Mouse (Mus musculus) right cerebral cortex, postnatal 36 days (tissue): ENCODE measurements around the gene Cep128.
"Not testable (repeated sequence)": the region's sequence is repeated elsewhere in the genome, so short reads cannot be mapped to it uniquely, and the experiment has no call there.

Source experiments
- DNase-seq, 2 experiments: peaks; one replicate each; pipeline ENCODE4 v3.0.0; 2022; ENCODE audit warnings: low spot score in 2 of 2, mixed read lengths in 1 of 2

Cep128 gene

DNA sequence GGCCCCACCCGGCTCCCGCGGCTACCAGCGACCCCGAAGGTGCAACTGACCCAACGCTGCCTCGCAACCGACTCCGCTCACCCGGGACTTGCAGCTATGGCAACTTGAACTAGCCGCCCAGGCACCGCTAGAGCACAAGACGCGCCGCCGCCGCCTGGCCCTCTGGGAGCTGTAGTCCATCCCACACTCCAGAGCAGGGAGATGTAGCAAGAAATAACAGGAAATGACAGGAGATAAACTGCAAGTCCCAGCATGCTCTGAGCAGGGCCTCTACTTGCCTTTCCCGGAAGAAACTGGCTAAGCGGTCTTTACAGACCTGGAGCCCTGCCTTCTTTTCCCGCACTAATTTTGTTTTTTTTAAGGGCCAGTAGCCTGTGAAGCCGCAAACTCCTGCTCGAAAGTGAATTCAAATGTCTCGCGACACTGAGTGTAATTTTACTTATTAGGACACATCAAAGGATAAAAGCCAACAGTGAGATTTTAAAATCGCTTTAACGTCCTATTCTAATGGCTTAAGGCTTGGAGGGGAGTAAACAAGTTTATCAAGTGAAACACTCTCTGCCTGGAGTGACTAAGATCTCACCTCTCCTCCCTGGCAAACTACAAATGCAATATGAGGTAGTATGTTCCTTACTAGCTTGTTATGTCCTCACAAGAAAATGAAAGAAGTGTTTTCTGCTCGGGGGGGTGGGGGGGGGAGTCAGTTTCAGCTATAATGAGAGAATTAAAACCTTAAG is at the start of gene Cep128, which contains the start of gene Tshr:
Gene Cep128 (minus strand): TSS at position 129 of the 737 bp plus-strand sequence.
Gene Tshr (plus strand): TSS at position 283 of the 737 bp plus-strand sequence.
- peak; percentile 93 for DNase-seq

DNA sequence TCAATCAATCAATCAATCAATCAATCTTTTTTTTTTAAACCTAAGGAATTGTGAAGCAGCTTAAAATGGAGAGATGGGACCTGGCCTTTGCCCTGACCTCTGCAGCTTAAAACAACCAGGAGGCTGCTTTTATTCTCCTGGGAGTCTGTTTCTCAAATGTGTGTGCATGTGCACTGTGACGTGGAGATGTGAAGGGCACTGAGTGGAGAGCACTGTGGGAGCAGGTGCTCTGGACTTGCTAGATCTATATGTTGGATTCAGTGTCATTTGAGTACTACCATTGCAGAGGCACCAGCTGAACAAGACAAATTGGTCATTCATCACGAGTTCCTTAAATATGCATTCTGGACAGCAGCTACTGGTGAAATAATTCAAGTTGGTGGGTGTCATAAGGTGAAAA is 42.9 kb upstream of the Cep128 start:
- DNase-seq, result no peak

DNA sequence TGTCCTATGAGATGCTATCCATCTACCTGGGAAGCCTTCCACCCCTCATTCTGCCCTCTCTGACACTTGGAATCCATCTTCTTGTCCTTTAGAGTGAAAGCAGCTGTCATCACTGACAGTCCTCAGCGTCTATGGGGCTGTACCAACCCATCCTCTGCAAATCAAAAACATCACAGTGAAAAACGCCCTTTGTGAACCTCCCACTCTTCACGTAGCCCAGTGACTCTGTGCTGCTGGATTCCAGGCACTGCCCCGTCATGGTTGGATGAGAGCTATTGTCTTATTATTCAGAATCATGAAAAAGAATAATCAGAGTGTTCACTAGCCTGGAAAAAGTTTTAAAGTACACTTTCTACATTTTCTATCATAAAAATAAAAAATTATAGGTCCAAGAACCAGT is 42.3 kb upstream of the Cep128 start:
- no peak for DNase-seq

DNA sequence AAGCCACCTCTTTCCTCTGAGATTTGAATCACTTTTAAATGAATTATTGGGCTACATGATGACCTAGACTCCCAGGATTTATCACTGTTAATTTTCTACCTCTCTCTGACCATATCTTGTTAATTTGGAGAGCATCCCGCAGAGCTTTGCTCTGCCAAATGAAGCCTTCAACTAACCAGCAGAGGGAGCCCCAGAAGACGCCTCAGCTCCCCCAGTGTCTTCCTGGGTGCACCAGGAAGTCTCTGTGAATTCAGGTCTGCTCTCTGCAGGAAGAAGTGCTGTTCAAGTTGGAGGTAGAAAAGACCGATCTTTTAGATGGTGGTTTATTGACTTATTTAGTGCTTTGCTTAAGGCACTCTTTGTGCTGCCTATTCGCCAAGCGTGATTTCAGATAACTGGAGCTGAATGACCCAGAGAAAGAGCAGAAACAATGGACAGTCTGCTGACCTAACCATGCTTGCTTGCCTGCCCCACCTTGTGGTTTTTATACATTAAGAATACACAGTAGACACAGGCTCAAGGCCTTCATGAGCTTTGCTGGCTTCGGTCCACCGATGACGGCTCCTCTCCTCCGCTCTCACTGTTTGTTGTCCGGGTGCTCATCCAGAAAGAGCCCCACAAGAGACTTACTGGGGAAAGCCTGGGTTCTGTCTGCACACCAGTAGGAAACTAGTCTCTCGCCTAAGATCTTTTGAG is 39.1 kb upstream of the Cep128 start:
- no peak for DNase-seq

DNA sequence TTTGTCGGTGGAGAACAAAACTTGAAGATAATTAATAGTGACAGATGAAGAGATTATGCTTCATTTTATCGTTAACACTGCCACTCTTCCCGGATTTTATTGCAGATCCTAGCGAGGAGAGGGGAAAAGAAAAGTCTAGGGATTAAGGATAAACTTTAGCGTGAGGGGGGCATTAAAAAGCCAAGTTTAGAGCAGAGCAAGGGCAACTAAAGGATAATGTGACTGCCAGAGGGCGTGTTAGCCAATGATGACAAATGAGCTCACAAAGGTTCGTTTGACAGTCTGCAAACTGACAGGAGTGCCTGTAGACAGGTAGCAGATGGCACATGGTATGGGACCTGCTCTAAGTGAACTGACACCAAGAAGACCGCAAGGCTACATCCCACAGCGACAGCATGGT is 37.1 kb upstream of the Cep128 start:
- no peak for DNase-seq

DNA sequence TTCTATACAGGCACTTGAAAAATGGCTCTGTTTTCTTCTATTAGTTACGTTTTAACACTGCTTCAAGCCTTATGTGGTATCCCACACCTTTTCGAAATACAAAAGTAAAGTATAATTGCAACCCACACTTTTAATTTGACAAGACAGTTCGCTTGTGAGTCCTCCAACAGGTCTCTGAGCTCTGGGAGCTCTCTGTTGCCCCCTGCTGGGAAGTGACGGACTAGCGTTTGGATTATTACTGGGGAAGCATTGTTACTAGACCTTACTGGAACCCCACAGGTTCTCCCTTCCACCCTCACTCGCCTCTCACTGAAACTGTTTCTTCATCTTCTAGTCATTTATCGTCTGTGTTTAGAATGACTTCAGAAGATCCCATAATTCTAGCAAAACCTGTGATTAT is 34.6 kb upstream of the Cep128 start:
- peak; percentile 11 to 16 for DNase-seq

DNA sequence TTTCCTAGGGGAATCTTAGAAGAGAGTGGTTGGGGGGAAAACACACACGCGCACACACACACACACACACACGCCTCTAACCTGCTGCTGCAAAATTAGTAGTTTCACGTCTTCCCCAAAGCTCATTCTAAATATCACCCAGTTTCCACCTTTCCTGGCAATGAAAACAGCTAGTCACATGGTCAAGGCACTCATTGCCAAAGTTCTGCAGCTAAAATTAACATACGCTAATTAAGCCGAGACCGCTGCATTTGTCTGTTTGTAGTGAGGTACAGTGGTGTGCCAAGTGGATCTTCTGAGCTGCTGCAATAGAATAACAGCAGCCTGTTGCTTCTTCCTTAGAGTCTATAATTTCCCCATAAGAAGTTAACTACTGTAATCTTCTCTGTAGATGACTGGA is 32.6 kb upstream of the Cep128 start:
- DNase-seq, result no peak

DNA sequence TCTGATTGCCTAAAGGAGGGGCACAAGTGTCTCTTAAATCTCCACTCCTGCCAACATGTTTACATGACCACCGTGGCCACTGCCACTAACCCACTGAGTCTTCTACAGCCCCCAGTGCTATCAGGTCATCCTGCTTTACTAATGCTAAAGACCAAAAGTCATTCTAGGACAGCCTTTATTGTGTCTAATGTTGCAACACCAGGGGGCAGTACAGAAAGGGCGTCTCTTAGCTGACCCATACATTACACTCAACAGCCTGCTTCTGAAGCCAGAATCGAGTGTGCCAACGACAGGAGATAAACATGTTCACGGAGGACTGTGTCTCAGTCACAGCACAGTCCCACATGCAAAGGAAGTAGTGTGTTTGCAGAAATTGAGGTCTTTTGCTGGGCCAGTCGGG is 30.9 kb upstream of the Cep128 start:
- no peak for DNase-seq

DNA sequence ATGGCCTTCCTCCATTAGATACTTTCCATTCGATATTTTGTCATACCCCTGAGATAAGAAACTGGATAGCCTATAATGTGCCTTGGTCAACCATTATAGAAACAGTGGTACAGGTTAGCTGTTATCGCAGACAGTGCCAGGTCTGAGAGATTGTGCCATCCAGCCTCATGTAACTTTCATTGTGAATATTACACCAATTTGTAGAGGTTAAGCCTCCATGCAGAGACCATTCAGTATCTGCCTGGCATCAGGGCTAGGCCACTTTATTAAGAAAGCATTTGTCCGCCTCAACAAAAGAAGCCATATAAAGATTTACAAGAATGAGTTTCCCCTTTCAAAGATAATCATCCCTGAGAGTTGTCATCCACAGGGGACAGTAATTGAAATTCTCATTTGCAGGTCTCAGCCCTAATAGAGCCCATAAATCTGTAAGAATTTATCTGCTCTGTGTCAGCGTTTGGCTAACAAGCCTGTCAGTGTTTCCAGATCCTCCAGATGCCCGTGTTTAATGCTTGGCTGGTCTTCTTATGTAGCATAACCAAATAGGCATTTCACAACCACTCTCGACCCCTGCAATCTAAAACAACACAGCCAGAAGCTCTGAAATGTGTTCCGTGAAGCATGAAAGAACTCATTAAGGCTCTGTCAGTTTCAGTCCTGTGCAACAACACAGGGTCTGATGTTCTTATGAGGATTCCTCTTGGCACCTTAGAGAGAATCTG is 28.4 kb upstream of the Cep128 start:
- DNase-seq, result no peak

DNA sequence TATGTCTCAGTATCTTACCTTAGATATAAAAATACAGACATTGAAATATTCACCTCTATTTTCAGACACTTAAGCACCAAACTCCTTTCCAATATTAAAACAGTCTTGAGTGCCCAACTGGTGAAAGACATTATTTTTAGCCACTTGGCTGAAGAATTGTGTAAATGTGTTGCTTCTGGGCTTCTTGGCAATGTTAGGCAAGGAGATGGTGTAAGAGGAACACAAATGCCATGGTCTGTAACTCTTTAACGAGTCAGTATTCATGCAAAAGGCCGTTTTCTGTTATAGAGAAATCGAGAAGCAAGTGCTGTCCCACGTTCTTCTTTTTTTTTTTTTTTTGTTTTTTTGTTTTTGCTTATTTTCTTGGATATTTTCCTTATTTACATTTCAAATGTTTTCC is 26.1 kb upstream of the Cep128 start:
- no peak for DNase-seq

DNA sequence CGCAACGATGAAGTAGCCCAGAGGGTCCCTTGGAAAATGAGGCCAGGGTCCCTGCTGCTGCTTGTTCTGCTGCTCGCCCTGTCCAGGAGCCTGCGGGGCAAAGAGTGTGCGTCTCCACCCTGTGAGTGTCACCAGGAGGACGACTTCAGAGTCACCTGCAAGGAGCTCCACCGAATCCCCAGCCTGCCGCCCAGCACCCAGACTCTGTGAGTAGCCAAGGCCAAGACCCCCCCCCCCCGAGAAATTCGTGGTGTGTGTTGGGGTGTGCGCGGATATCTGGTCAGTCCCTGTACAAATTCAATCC is 16.8 kb upstream of the Cep128 start:
- no peak for DNase-seq

DNA sequence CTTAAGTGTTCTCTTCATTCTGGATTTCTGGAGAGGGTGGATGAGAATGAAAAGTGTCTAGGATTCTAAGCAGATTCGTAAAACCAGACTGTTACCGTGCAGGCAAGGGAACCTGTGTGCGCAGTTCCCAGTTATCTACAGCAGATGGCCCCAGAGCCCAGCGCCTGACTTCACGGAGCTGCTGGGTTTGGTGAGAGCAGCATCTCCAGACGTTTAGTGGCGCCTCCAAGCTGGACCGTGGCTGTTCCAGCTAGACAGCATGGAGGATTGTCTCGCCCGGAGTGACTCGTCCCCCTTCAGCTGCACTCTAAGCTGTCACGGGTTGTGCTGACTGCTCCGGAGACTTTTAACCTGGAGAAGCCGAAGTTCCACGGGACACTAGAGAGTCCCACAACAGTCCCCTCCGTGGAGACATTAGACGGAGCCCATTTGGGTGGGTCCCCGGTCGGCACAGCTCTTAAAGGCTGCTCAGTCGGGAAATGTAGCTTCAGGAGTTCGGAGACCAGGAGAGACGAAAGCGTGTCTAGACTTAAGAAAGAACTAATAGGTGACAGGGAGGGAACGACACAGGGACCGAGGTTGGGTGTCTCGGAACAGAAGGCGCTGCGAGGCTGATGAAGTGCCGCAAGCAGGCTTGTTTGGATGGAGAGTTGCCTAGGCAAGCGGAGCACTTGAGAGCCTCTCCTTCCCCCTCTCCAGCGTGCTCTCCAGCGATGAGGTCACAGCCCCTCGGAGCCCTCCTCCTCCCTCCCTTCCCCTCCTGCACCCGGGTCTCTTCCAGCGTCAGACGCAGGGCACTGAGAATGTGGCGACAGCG is 16.2 kb upstream of the Cep128 start:
- peak; percentile 72 to 76 for DNase-seq

DNA sequence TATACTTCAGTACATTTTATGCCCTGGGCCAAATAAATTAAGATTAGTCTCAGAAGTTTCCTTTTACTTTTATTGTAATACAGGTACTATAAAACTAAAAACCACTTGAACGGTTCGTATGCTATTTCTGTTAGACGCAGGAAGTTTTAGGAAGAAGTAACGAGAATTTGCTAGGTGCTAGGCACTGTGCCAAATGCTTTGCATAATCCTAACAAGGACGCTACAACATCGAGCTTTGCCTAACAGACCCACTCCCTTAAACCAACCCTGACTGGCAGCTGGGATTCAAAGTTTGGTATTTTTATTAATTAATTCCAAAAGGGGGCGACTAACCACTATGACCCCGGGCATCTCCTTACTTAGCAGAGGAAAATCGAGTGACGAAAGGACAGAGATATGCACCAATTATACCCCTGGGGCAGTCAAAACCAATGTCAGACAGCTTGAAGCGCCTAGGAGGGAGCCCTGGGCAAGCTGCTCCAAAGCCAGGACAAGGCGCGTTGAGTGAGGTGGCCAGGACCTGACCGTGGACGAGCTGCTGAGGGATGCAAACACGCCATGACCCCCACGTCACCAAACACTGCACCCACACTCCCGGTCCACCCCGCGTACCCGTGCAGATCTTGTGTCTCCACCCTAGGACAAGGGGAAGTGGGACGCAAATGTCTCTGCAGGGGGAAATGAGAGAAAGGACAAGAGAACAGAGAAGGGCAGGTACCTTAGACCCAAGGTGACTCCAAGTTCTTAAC is 519 bp downstream of the Cep128 start:
- no peak for DNase-seq

DNA sequence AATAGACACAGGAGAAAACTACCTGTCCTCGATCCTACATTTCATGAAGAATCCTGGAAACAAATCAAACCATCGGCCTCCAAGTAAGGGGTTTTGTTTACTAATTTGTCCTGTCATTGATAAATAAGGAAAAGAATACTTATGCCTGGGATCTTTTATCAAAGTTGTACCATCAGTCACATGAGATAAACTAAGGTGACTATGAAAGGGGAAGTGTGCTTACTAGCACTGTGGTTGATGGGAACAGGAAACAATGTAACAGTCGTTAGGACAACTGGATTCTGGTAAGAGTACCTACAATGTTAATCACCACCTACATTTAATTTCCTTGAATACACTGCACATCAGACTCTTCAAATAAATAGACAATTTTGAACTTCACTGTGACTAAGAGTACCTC is 15.0 kb downstream of the Cep128 start:
- DNase-seq, result no peak

DNA sequence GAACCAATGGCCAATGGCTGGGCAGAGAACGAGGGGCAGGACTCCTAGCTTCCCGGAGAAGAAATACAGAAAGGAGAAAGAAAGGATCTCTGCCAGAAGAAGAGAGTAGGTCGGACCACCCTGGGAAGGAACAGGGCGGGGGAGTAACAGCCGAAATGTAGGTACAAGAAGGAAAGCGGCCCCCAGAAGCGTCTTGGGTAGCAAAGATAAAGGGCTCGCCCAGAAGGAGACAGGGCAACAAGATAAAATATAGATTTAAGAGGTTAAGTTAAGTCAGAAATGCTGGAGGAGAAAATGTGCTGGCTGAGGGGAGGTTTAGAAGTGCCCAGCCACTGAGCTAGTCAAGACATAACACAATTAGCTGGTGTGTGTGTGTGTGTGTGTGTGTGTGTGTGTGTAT is 30.4 kb downstream of the Cep128 start:
- no peak for DNase-seq

DNA sequence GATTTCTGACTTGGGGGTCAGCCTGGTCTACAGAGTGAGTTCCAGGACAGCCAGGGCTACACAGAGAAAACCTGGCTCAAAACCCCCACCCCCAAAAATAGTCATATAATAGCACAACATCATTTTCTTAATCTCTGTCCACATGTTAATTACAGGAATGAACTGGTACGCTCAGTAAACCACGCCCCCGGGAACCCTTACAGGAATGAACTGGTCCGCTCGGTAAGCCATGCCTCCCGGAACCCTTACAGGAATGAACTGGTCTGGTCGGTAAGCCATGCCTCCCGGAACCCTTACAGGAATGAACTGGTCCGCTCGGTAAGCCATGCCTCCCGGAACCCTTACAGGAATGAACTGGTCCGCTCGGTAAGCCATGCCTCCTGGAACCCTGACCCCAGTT is 45.6 kb downstream of the Cep128 start:
- DNase-seq, result not testable (repeated sequence)

DNA sequence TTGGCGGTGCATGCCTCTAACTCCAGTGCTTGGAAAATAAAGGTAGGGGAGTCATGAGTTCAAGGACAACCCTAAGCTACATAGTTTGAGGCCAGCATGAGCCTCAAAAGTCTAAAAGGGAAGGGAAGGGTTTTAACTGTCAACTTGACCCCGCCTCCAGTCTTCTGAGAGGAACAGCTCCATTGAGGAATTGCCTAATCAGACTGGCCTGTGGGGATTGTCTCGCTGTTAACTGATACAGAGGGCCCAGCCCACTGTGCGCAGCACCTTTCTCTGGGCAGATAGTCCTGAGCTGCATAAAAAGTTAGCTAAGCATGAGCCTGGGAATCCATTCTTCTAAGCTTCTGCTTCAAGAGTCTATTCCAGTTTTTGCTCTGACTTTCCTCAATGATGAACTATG is 56.7 kb downstream of the Cep128 start:
- no peak for DNase-seq

DNA sequence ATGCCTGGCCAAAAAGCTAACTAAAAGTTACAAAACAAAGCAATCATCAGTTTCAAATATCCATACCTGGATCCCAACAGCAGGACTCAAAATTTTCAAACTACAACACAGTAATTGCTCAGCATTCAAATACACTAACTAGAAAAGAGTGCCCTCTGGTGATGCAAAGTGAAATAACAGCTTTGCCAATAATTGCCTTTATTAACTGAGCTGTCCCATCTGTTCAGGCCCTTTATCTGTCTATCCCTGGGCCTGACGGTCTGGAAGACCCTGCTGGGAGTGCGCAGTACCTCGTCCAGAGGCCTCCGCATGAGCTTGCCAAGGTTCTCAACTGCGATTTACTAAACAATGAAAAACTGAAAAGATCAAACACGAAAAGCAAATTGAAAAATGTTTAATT is 58.1 kb downstream of the Cep128 start:
- no peak for DNase-seq

DNA sequence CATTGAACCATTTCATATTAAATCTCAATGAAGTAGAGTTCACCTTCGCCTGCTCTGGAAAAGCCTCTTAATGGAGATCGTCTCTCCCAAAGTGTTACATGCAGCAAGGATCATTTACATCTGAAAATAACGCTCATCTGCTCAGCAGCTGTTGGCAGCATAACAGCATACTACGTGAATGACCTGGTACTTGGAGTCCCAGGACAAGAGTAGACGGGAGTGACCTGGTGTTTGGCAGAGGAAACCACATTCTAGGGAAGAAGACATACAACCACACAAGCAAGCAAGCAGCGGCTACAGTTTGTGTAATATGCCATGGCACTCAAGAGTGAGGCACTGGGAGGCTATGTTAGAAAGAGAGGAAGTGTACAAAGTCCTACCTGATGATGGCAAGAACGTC is 69.2 kb downstream of the Cep128 start:
- DNase-seq, result no peak

DNA sequence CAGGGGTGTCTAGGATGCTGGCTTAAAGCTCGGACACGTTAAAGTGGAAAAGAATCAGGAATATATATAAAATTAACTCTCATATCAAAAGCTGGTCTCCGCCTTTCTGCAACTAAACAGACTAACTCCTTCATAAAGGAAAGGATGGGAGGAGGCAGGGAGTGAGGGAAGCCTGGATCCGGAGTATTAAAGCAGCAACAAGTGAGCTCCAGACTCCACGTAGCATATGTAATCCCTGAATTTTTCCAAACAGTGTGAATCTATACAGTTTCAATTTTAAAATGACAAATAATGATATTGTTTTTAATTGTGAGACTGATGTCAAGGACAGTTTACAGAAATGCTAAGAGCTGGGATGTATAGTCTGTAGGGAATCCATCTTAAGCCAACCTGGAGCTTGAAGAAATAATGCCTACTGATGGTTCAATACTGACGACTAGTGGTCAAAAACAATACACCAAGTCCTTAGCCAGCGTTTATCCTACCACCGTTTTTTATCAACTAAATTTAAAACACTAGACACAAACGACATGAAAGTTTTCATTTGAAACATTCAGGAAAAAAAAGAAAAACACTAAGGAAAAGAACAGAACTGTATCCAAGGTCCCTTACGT is 70.1 kb downstream of the Cep128 start:
- DNase-seq, result peak in 1 of 2 experiments; percentile 15

DNA sequence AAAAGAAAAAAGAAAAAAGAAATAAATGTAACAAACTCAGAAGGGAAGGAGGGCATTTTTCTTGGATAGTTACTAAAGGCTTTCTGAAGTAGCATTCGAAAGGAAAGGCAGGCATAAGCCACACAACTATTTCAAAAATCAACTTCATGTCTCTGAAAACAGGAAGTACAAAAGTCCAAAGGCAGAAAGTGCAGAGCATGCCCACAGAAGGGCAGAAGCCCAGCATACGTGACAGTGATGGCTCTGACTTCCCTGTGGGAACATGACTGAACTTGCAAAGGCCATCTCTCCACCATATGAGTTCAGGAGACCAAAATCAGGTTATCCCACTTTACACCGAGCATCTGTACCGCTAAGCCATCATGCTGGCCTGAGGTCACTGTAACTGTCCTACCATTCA is 71.6 kb downstream of the Cep128 start:
- no peak for DNase-seq
